Mouse (Mus musculus) Patski (cell line): ENCODE results near the gene Rnf130. TPM values are rescaled to one million over a fixed set of nuclear protein-coding genes. Genes with fewer than 3 reads are reported as not detected.

ENCODE experiments used
- ATAC-seq: fragments of 100-300 bp; one replicate; pipeline ENCODE4 v1.8.0; 2021
- CTCF ChIA-PET: fragments of 350-600 bp; sonication (Branson Sonifier 250); formaldehyde crosslinking; loops from one replicate; lab custom pipeline; 2022; ENCODE audit warnings: inconsistent platforms; lab: Charles Lee
- POLR2A ChIA-PET: fragments of 350-600 bp; sonication (Branson Sonifier 250); formaldehyde crosslinking; loops from one replicate; lab custom pipeline; 2022; ENCODE audit warnings: antibody characterized with exemption, inconsistent platforms; lab: Charles Lee
- DNase-seq: peaks from one replicate; pipeline ENCODE4 v3.0.0-alpha.2; 2011; ENCODE audit warnings: low read depth, low spot score
- H3K27me3 ChIP-seq: fragments of 371-371 bp; one replicate; pipeline ENCODE4 v1.5.1; 2021
- CTCF ChIP-seq: fragments of 100-300 bp; IDR thresholded peaks from one replicate; pipeline ENCODE4 v1.5.1; 2021
- in situ Hi-C: fragments of 300-500 bp; cut with MboI; formaldehyde crosslinking; loops from 3 replicates; pipeline ENCODE4 v1.11.1; 2018; ENCODE audit warnings: low pct_unique_long_range_greater_than_20kb, mixed read lengths
- polyA plus RNA-seq: library from polyadenylated mRNA; unstranded; gene quantifications from one replicate; pipeline ENCODE4 v1.2.3, GENCODE M21; 2021

Gene Rnf130
- polyA plus RNA-seq, 1 experiment from 2014 or later = 104 TPM

DNA sequence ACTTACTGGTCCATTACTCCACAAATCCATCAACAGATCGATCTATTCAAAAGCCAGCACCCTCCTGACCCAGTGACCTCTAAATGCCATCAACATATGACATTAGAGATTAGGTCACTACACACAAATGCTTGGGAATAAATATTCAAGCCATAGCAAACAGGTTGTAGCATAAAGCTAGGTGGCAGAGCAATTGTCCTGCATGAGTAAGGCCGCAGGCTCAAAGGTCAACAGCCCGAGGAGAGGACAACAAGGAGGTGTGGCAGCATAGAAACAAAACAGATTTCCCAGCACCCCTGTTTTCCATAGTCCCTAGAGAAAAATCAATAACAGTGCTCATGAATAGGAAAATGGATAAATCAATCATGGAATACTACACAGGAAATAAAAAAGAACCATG lies 3.1 kb upstream of the Rnf130 start:
- ATAC-seq = no peak
- in situ Hi-C loops = no loop called here
- H3K27me3 ChIP-seq = peaks cover 8% of the 10 kb centered on the region

DNA sequence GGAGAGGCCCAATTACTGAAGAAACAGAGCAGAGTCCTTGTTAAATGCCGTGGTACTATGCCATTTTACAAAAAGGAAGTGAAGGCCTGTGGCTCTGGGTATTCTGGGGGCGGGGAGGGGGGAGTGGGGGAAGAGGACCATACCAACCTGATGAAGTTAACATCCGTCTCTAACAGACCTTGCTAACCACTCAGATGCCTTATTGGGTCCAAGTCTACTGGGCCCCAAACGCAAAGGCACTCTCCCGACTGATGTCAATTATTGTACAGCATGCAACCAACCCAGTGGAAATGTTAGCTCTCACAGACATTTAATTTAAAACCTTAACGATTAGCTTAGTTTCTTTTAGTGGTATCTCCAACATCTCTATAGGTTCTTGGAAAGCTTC lies 707 bp upstream of the Rnf130 start:
- TF ChIP-seq CTCF = no peak
- H3K27me3 ChIP-seq = peaks cover 8% of the 10 kb centered on the region
- POLR2A ChIA-PET = no interaction called here
- ATAC-seq = no peak
- no peak for DNase-seq
- in situ Hi-C loops = no loop called here
- CTCF ChIA-PET = no interaction called here

More for the DNA sequence above, 3.1 kb upstream of the Rnf130 start:
- ChIA-PET CTCF (no interaction called here), POLR2A (no interaction called here)
- TF ChIP-seq CTCF = no peak
- no peak for DNase-seq

DNA sequence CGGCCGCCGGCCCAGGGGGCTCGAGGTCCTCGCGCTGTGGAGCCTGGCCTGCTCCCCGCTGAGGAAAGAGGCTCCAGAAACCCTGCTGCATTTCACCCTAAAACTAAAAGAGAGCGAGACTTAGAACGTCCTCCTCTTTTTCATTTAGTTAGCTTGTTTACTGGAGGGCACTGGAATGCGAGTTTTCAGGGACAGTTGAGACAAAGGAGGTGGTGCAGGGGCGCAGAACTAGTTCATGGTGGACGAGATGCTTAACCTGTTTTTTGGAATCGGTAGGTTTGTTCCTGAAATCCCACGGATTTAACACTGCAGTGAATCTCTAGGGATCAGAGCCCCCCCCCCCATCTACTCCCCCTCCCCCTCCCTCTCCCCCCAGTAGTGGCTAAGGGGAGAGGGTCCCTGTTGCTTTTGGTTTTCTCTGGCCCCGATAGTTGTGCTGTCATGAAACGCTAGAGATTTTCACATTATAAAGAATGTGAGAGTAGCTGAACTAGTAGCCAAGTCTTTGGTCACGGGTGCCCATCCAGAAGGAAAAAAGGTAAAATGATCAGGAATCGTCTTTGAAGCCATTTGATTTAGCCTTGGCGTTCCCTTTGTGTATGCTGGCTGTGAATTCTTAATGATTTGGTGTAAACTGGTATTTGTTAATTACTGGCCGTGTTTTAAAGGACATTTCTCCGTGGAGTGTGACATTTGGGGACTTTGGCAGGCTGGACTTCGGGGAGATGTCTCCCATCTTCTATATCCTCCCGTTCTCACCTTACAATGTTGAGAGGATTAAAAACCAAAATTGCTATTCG lies 775 bp downstream of the Rnf130 start:
- TF ChIP-seq CTCF = no peak
- ChIA-PET CTCF (interaction anchor here (3.8 kb wide), 1 partner anchor 40 kb away, joined by 10 read pairs; no protein-coding TSS in a partner anchor), POLR2A (no interaction called here)
- H3K27me3 ChIP-seq = peaks cover 8% of the 10 kb centered on the region
- in situ Hi-C loops = no loop called here
- ATAC-seq (no peak), DNase-seq (no peak)

DNA sequence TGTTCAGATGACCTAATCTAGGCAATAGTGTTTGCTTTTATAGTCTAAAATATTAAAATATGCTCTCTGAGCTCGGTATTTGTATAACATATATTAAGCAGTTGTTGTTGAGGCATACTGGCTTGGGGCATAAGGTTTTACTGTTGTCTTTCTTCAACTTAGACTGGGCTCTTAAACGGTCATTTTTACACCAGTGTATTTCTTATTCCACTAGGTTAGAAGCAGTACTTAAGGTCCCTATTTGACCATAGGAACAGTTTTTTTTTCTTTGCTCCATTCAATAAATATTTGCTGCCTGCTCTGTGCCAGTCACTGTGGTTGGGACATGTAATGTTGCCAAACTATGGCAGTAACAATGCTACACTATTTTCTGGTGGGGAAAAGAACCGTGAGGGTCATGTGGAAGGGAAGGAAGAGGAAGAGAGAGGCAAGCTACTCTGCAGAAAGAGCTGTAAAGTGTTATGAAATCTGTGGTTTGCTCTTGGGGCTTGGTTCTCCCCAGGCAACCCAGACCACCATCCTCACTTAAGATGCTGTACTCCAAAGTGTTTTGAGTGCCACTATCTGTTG lies 1.5 kb downstream of the Rnf130 start:
- ChIA-PET CTCF (interaction anchor here (3.8 kb wide), 1 partner anchor 41 kb away, joined by 10 read pairs; no protein-coding TSS in a partner anchor), POLR2A (no interaction called here)
- DNase-seq = no peak

DNA sequence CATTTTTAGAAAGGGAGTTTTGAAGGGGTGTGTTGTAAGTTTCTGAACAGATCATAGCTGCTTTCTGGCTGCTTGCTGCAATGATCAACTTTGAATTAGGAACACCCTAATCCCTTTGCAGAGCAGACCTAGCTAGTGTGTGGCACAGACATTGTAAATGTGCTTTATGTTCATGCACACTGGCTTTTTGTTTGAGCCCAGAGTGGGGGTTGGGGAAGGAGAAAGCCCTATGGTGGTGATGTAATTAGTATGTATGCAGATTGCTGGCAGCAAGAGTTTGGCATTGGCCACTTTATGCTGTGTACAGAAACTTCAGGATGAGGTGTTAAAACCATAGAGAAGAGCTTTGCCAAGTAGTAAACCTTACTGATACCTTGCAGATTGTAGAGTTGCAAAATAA lies 3.3 kb downstream of the Rnf130 start:
- DNase-seq (no peak), ATAC-seq (no peak)
- POLR2A ChIA-PET = interaction anchor here (0.7 kb wide), 1 partner anchor 47 kb away, joined by 3 read pairs; no protein-coding TSS in a partner anchor
- H3K27me3 ChIP-seq = peaks cover 4% of the 10 kb centered on the region
- CTCF ChIA-PET = interaction anchor here (1.0 to 3.8 kb wide), 4 partner anchors 9 to 42 kb away, joined by 3 to 10 read pairs (median 4); no protein-coding TSS in a partner anchor
- no peak for TF ChIP-seq CTCF
- in situ Hi-C loops = no loop called here

More for the DNA sequence above, 1.5 kb downstream of the Rnf130 start:
- no peak for ATAC-seq
- no peak for TF ChIP-seq CTCF
- peaks cover 7% of the 10 kb centered on the region for H3K27me3 ChIP-seq
- in situ Hi-C loops = no loop called here

GRCm38 (mm10) chr11:50034155-50034554 lies 9.0 kb downstream of the Rnf130 start:
- ATAC-seq = no peak
- ChIA-PET CTCF (no interaction called here), POLR2A (no interaction called here)
- in situ Hi-C loops = no loop called here
- DNase-seq = no peak
- no peaks in the 10 kb centered on the region for H3K27me3 ChIP-seq
- no peak for TF ChIP-seq CTCF

DNA sequence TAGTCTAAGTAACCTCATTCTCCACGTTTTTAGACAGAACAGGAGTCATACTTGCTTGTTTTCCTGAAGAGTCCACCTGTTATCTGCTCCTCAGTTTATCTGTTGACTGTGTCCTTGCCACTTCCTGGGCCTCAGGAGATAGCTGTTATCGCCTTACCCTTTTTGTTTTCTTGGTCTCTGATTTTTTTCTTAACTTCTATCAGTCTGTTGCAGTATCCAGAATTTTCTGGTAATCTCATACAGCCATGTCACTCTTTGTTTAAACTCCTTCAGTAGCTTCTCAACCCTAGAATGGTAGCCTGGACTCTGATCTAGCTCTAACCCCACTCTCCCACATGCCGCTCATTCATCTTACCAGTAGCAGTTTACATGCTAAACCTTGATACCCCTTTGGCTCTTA lies 10.6 kb downstream of the Rnf130 start:
- in situ Hi-C loops = no loop called here
- ATAC-seq = no peak
- DNase-seq = no peak
- POLR2A ChIA-PET = no interaction called here
- no peak for TF ChIP-seq CTCF
- CTCF ChIA-PET = no interaction called here
- no peaks in the 10 kb centered on the region for H3K27me3 ChIP-seq

- H3K27me3 ChIP-seq = no peaks in the 10 kb centered on the region
- TF ChIP-seq CTCF = no peak
- DNase-seq (no peak), ATAC-seq (no peak)
- ChIA-PET POLR2A (interaction anchor here (0.7 kb wide), 1 partner anchor 100 kb away, joined by 3 read pairs; no protein-coding TSS in a partner anchor), CTCF (interaction anchor here (1.4 kb wide), 1 partner anchor 9 kb away, joined by 3 read pairs; no protein-coding TSS in a partner anchor)
- in situ Hi-C loops = no loop called here
Observed at GRCm38 (mm10) chr11:50036781-50037460, 11.8 kb downstream of the Rnf130 start.

DNA sequence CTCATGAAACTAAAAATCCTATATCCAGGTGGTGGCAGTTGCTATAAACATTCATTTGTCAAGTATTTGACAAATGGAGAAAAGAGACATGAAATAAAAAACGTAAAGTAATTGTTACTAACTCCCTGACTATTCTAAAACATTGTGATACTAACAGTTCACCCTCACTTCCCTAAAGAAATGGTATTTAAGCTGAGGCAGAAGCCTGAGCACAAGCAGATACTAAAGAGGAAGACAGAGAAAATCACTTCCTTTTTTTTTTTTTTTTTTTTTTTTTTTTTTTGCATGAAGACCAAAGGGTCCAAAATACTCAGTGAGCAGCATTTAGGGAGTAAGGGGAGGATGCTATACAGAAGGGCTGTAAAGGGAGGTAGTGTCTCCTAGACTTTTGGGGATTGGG lies 13.6 kb downstream of the Rnf130 start:
- in situ Hi-C loops = no loop called here
- ATAC-seq (no peak), DNase-seq (no peak)
- CTCF ChIA-PET = no interaction called here
- no peaks in the 10 kb centered on the region for H3K27me3 ChIP-seq
- POLR2A ChIA-PET = no interaction called here
- no peak for TF ChIP-seq CTCF

DNA sequence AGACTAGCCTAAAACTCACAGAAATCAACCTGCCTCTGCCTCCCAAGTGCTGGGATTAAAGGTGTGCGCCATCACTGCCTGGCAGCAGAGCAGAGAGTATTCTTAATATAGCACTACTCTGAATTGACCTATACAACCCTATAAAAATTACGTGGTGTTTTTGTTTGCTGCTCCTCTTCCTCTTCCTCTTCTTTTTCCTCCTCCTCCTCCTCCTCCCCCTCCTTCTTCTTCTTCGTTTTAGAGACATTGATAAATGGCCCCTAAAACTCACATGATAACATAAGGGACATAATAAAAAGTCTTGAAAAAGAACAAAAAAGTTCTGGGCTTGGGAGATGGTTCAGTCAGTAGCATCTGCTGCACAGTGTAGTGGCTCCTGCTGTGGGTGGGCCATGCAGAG lies 16.0 kb downstream of the Rnf130 start:
- POLR2A ChIA-PET = no interaction called here
- DNase-seq (no peak), ATAC-seq (no peak)
- CTCF ChIA-PET = no interaction called here
- no peak for TF ChIP-seq CTCF
- in situ Hi-C loops = no loop called here
- no peaks in the 10 kb centered on the region for H3K27me3 ChIP-seq
